Mouse (Mus musculus): ENCODE results near the gene Cryba2.

DNA sequence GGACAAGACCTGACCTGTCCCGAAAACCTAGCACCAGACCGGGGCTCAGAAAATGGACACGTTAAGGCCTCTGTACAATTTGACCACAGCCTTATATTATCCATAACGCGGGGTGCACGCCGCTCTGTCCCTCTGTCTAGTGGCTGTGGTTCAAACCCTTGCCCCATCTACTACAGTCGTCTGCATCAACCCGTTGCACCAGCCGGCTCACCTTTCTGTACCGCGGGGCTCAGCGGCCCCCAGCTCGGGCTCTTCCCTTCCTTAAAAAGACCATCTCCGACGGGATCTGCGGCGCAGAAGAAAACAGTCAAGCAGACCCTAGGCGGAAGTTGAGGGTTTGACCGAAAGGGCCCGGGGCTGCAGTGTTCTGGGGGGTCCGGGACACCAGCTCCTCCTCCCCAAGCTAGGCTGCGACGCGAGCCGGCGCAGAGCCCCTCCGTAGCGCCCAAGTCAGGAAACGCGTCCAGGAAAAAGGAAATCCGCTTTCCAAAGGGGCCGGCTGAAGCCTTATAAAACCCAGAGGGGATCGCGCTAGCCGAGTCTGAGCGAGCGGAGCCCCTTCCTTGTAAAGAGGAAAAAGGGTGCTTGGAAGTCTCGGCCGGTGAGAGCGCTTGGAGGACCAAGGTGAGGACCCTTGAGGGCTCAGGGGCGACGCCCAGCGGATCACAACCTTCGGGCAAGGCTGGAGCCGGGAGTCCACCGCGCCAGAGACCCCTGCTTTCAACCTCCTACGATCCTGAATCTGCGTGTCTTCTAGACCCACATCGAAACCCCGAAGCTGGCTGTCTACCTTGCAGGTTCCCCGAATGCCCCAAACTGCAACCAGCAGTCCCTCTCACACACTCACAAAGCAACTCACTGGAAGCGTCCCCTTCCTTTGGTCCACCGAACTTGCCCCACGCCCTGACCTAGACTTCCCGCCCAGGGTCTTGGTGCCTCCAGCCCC is 8.5 kb downstream of the Cryba2 start:
- TF ChIP-seq POLR2A (IDR thresholded peaks at IDR 0.05; ENCODE audit: low read depth, low read length) (no peak), CTCF (IDR thresholded peaks at IDR 0.05; ENCODE audit: extremely low read depth, insufficient read length, insufficient replicate concordance, low read depth, low read length) (no peak)

All from small intestine, adult 2 months (tissue).